Mouse (Mus musculus) myocyte (in vitro differentiated cells): Measurements from ENCODE around the gene Mlst8.

Source experiments
- E2F4 ChIP-seq: IDR thresholded peaks from one replicate; pipeline ENCODE4 v1.6.1; 2011; ENCODE audit warnings: mild to moderate bottlenecking, control low read depth, moderate library complexity; ENCODE audit not compliant: insufficient read depth
- MAX ChIP-seq: IDR thresholded peaks from one replicate; pipeline ENCODE4 v1.6.1; 2011; ENCODE audit warnings: low read depth, mild to moderate bottlenecking, control low read depth
- POLR2A ChIP-seq: IDR thresholded peaks from one replicate; pipeline ENCODE4 v1.6.1; 2011; ENCODE audit warnings: low read depth, mild to moderate bottlenecking, control low read depth, moderate library complexity; ENCODE audit not compliant: insufficient read length
- POLR2AphosphoS2 ChIP-seq: IDR thresholded peaks from one replicate; pipeline ENCODE4 v1.6.1; 2011; ENCODE audit warnings: low read depth, control low read depth; ENCODE audit not compliant: insufficient read length
- TCF12 ChIP-seq: IDR thresholded peaks from one replicate; pipeline ENCODE4 v1.6.1; 2011; ENCODE audit warnings: mild to moderate bottlenecking, control low read depth; ENCODE audit not compliant: poor library complexity, insufficient read depth, severe bottlenecking
- USF1 ChIP-seq: IDR thresholded peaks from one replicate; pipeline ENCODE4 v1.6.1; 2011; ENCODE audit warnings: low read depth, mild to moderate bottlenecking, control low read depth, moderate library complexity

GRCm38 (mm10) chr17:24463374-24464133, 15.3 kb downstream of the Mlst8 start:
- TF ChIP-seq POLR2A (no peak), TCF12 (no peak), MAX (no peak), POLR2AphosphoS2 (no peak), USF1 (no peak), E2F4 (no peak)
